Mouse (Mus musculus): ENCODE measurements around the gene Epb41l1.

DNA sequence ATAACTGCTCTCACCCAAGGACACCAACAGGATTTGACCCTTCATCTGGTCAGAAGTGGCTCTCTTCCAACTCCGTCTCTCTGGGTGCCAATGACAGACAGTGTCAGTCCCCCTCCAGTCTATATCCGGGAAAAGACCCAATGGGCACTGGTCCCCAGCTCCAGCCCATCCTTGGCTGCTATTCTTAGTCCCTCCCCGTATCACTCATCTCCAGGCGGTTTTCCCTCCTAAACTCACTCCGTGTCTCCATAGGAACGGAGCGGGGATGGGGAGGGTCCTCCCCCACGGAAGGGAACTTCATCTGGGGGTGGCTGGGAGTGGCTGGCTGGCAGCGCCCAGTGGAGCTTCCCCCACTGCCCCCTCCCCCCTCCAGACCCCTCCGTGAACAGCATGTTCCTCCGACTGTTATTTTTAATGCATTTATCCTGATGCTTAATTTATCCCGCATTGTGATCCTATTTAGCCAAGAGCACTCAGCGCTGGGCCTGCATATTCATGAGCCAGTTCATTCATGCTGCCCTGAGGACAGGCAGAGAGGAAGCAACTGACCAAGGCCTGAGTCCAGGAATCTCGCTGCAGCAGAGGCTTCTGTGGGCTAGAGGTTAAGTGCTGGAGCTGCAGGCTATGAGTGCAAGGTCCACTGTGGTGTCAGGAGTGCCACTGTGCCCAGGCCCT, 164.2 kb downstream of the Epb41l1 start:
- no peak for TF ChIP-seq CTCF (conservative IDR thresholded peaks at IDR 0.05; ENCODE audit: low read length)
- no peak for TF ChIP-seq POU5F1 (IDR thresholded peaks at IDR 0.05; ENCODE audit: borderline replicate concordance, low read length)

Data from E14TG2a.4 (cell line).